Mouse (Mus musculus): ENCODE results near the gene Zfp457. TPM values are rescaled to one million over a fixed set of nuclear protein-coding genes. Genes with fewer than 3 reads are reported as not detected.
"Not testable (repeated sequence)": the region's sequence is repeated elsewhere in the genome, so short reads cannot be mapped to it uniquely, and the experiment has no call there.

Zfp457 gene
- 0.12 and 0.40 TPM in 2 replicates for polyA plus RNA-seq (2014; fragmentation: Nextera tagmentation; extraction: Ambion mirVana)

GRCm38 (mm10) chr13:67305822-67306672, at the start of gene Zfp457:
Gene Zfp457 (minus strand): TSS chr13:67306485.
- Histone ChIP-seq H3K9ac (ENCODE audit: low read length) (peak within 1 kb of the TSS; percentile 75), H3K4me1 (ENCODE audit: control insufficient read depth, insufficient read depth, low read length) (peaks cover 2% of the 10 kb centered on the region; the same call in 1 of the 2 replicates)
- 9% methylated on average over 16 of the region's 16 CpGs for WGBS

GRCm38 (mm10) chr13:67351854-67352253, 45.6 kb upstream of the Zfp457 start:
- Histone ChIP-seq H3K4me3 (ENCODE audit: low read depth, low read length) (no peak overlapping the region), H3K9ac (ENCODE audit: low read length) (no peak overlapping the region), H3K27ac (ENCODE audit: low read depth, low read length) (no peak overlapping the region), H3K36me3 (ENCODE audit: control insufficient read depth, insufficient read depth, low read length) (no peaks in the 10 kb centered on the region), H3K27me3 (ENCODE audit: control insufficient read depth, insufficient read depth, low read length) (no peaks in the 10 kb centered on the region), H3K4me1 (ENCODE audit: control insufficient read depth, insufficient read depth, low read length) (no peaks in the 10 kb centered on the region), H3K4me2 (no peak overlapping the region), H3K9me3 (ENCODE audit: control insufficient read depth, low read length) (no peaks in the 10 kb centered on the region)
- DNase-seq (ENCODE audit: low spot score, missing footprints), result no peak
- no peak for ATAC-seq (ENCODE audit: low FRiP score)

More at GRCm38 (mm10) chr13:67305822-67306672, at the start of gene Zfp457:
- H3K9me3 ChIP-seq (ENCODE audit: control insufficient read depth, low read length), result no peaks in the 10 kb centered on the region
- no peak within 1 kb of the TSS for H3K27ac ChIP-seq (ENCODE audit: low read depth, low read length)
- peak; percentile 99 for DNase-seq (ENCODE audit: low spot score, missing footprints)
- peak; percentile 100 for ATAC-seq (ENCODE audit: low FRiP score)
- peak within 1 kb of the TSS; percentile 90 for H3K4me2 ChIP-seq
- H3K36me3 ChIP-seq (ENCODE audit: control insufficient read depth, insufficient read depth, low read length), result no peaks in the 10 kb centered on the region
- peak within 1 kb of the TSS; percentile 61 for H3K4me3 ChIP-seq (ENCODE audit: low read depth, low read length)
- no peaks in the 10 kb centered on the region for H3K27me3 ChIP-seq (ENCODE audit: control insufficient read depth, insufficient read depth, low read length)

GRCm38 (mm10) chr13:67343422-67343821, 37.1 kb upstream of the Zfp457 start:
- Histone ChIP-seq H3K4me1 (ENCODE audit: control insufficient read depth, insufficient read depth, low read length) (no peaks in the 10 kb centered on the region), H3K27me3 (ENCODE audit: control insufficient read depth, insufficient read depth, low read length) (no peaks in the 10 kb centered on the region), H3K27ac (ENCODE audit: low read depth, low read length) (no peak overlapping the region), H3K4me2 (no peak overlapping the region), H3K36me3 (ENCODE audit: control insufficient read depth, insufficient read depth, low read length) (no peaks in the 10 kb centered on the region), H3K9me3 (ENCODE audit: control insufficient read depth, low read length) (no peaks in the 10 kb centered on the region), H3K4me3 (ENCODE audit: low read depth, low read length) (no peak overlapping the region), H3K9ac (ENCODE audit: low read length) (no peak overlapping the region)
- WGBS, result 89% methylated on average over 2 of the region's 2 CpGs
- ATAC-seq (ENCODE audit: low FRiP score) (no peak), DNase-seq (ENCODE audit: low spot score, missing footprints) (no peak)

GRCm38 (mm10) chr13:67332877-67333276, 26.6 kb upstream of the Zfp457 start:
- H3K9ac ChIP-seq (ENCODE audit: low read length), result peak overlapping the region; percentile 61
- no peaks in the 10 kb centered on the region for H3K36me3 ChIP-seq (ENCODE audit: control insufficient read depth, insufficient read depth, low read length)
- ATAC-seq (ENCODE audit: low FRiP score), result peak; percentile 20
- H3K27me3 ChIP-seq (ENCODE audit: control insufficient read depth, insufficient read depth, low read length), result no peaks in the 10 kb centered on the region
- peak overlapping the region; percentile 35 for H3K4me3 ChIP-seq (ENCODE audit: low read depth, low read length)
- peak overlapping the region; percentile 51 for H3K4me2 ChIP-seq
- no peak for DNase-seq (ENCODE audit: low spot score, missing footprints)
- no peaks in the 10 kb centered on the region for H3K4me1 ChIP-seq (ENCODE audit: control insufficient read depth, insufficient read depth, low read length)
- H3K9me3 ChIP-seq (ENCODE audit: control insufficient read depth, low read length), result no peaks in the 10 kb centered on the region
- no peak overlapping the region for H3K27ac ChIP-seq (ENCODE audit: low read depth, low read length)
- WGBS, result 82% methylated on average over 1 of the region's 1 CpGs

- H3K9me3 ChIP-seq (ENCODE audit: control insufficient read depth, low read length), result no peaks in the 10 kb centered on the region
- no peak within 1 kb of the TSS for H3K27ac ChIP-seq (ENCODE audit: low read depth, low read length)
- H3K4me1 ChIP-seq (ENCODE audit: control insufficient read depth, insufficient read depth, low read length), result no peaks in the 10 kb centered on the region
- ATAC-seq (ENCODE audit: low FRiP score), result peak; percentile 93
- no peaks in the 10 kb centered on the region for H3K36me3 ChIP-seq (ENCODE audit: control insufficient read depth, insufficient read depth, low read length)
- peak within 1 kb of the TSS; percentile 51 for H3K4me2 ChIP-seq
- H3K4me3 ChIP-seq (ENCODE audit: low read depth, low read length), result peak within 1 kb of the TSS; percentile 35
- WGBS, result 20% methylated on average over 17 of the region's 17 CpGs
- DNase-seq (ENCODE audit: low spot score, missing footprints), result peak; percentile 98
- H3K27me3 ChIP-seq (ENCODE audit: control insufficient read depth, insufficient read depth, low read length), result no peaks in the 10 kb centered on the region
- peak within 1 kb of the TSS; percentile 61 for H3K9ac ChIP-seq (ENCODE audit: low read length)
These were observed 25.9 kb upstream of the Zfp457 start, which contains the start of gene Zfp595 for GRCm38 (mm10) chr13:67332019-67332724. Gene Zfp595 (minus strand): TSS chr13:67332570.

- whole genome bisulfite sequencing, result 33% methylated on average over 5 of the region's 5 CpGs
- ATAC-seq (ENCODE audit: low FRiP score) (peak; percentile 78), DNase-seq (ENCODE audit: low spot score, missing footprints) (no peak)
- Histone ChIP-seq H3K4me2 (peak overlapping the region; percentile 90), H3K4me3 (ENCODE audit: low read depth, low read length) (peak overlapping the region; percentile 61), H3K9me3 (ENCODE audit: control insufficient read depth, low read length) (peaks cover under 1% of the 10 kb centered on the region; the same call in 1 of the 2 replicates), H3K4me1 (ENCODE audit: control insufficient read depth, insufficient read depth, low read length) (peaks cover 2% of the 10 kb centered on the region; the same call in 1 of the 2 replicates), H3K9ac (ENCODE audit: low read length) (peak overlapping the region; percentile 75), H3K36me3 (ENCODE audit: control insufficient read depth, insufficient read depth, low read length) (no peaks in the 10 kb centered on the region), H3K27me3 (ENCODE audit: control insufficient read depth, insufficient read depth, low read length) (no peaks in the 10 kb centered on the region), H3K27ac (ENCODE audit: low read depth, low read length) (no peak overlapping the region)
These were observed 433 bp upstream of the Zfp457 start for GRCm38 (mm10) chr13:67306718-67307117.

- ATAC-seq (ENCODE audit: low FRiP score) (no peak), DNase-seq (ENCODE audit: low spot score, missing footprints) (no peak)
- Histone ChIP-seq H3K4me2 (no peak within 1 kb of the TSS), H3K4me3 (ENCODE audit: low read depth, low read length) (no peak within 1 kb of the TSS), H3K9me3 (ENCODE audit: control insufficient read depth, low read length) (no peaks in the 10 kb centered on the region), H3K36me3 (ENCODE audit: control insufficient read depth, insufficient read depth, low read length) (no peaks in the 10 kb centered on the region), H3K27ac (ENCODE audit: low read depth, low read length) (no peak within 1 kb of the TSS), H3K4me1 (ENCODE audit: control insufficient read depth, insufficient read depth, low read length) (no peaks in the 10 kb centered on the region), H3K9ac (ENCODE audit: low read length) (no peak within 1 kb of the TSS), H3K27me3 (ENCODE audit: control insufficient read depth, insufficient read depth, low read length) (no peaks in the 10 kb centered on the region)
- 45% methylated on average over 7 of the region's 7 CpGs for WGBS
These were observed 28.0 kb downstream of the Zfp457 start, which contains the start of gene Zfp458 for GRCm38 (mm10) chr13:67278314-67278713. Gene Zfp458 (minus strand): TSS chr13:67278466.

GRCm38 (mm10) chr13:67269383-67270065, 36.8 kb downstream of the Zfp457 start:
- not testable (repeated sequence) for H3K4me1 ChIP-seq (ENCODE audit: control insufficient read depth, insufficient read depth, low read length); H3K27me3 ChIP-seq (ENCODE audit: control insufficient read depth, insufficient read depth, low read length); H3K27ac ChIP-seq (ENCODE audit: low read depth, low read length); DNase-seq (ENCODE audit: low spot score, missing footprints); H3K9me3 ChIP-seq (ENCODE audit: control insufficient read depth, low read length); H3K36me3 ChIP-seq (ENCODE audit: control insufficient read depth, insufficient read depth, low read length)
- Histone ChIP-seq H3K4me3 (ENCODE audit: low read depth, low read length) (peak overlapping the region; percentile 65), H3K9ac (ENCODE audit: low read length) (peak overlapping the region; percentile 70), H3K4me2 (peak overlapping the region; percentile 56)
- peak; percentile 63 for ATAC-seq (ENCODE audit: low FRiP score)
- 51% methylated on average over 8 of the region's 9 CpGs for WGBS

Data from midbrain, embryonic 11.5 days (tissue).